In genomic region chr15:36991353-36991752, GRCm38 (mm10) we compare ENCODE assay signal across 13 mouse cellular contexts. TPM values are rescaled to one million over a fixed set of nuclear protein-coding genes. Genes with fewer than 3 reads are reported as not detected.
A peak's percentile ranks its signal among the peaks of the same experiment; 100 is the strongest.
DNase-seq lines count a peak whose midpoint lies in the region; TF ChIP-seq lines count a peak whose summit lies in the region.
"Had no signal": no experiment of that assay in that cellular context is flagged by ENCODE, and none has a peak within 500 bp of the region (broad histone marks: within the 10 kb centered on the region; RNA-seq: fewer than 3 reads in every experiment).

No protein-coding gene starts in this region.

- intact Hi-C loops in gastrocnemius, adult 2 months (cut with DNase I): no loop called here

- peak overlapping the region; percentile 44 for H3K27ac ChIP-seq in gastrocnemius, adult 2 months
- 0 out of 2 replicates have a peak overlapping the region, but pooled peaks have one; percentile 32 for H3K27ac ChIP-seq in layer of hippocampus, adult 2 months
- no peak overlapping the region; the same call in 1 of the 2 replicates for H3K27ac ChIP-seq in ES-E14 (ENCODE audit: insufficient read depth, low read depth, low read length, poor library complexity, severe bottlenecking)
- no peak overlapping the region for H3K27ac ChIP-seq in thymus, adult 2 months (ENCODE audit: control insufficient read depth, insufficient read depth, low read length)
- H3K27ac ChIP-seq: embryonic facial prominence, embryonic 10.5 days; forebrain, embryonic 12.5 days; hindbrain, embryonic 15.5 days had no signal

- H3K4me1 ChIP-seq in ES-E14 (ENCODE audit: control insufficient read depth in 2 of 2, insufficient read depth in 2 of 2, low read length in 2 of 2, poor library complexity in 1 of 2): peaks cover 4 to 10% of the 10 kb centered on the region in 2 experiments; a peak in 3 of 4 replicates
- H3K4me1 ChIP-seq in thymus, adult 2 months (replicated peaks; ENCODE audit: control insufficient read depth, insufficient read depth, low read length): 0 out of 2 replicates have a peak, but pooled peaks cover 4% of the 10 kb centered on the region

- in situ Hi-C loops in ES-E14 (cut with MboI; ENCODE audit: low sequenced_read_pairs in 2 of 2, unreplicated experiment in 2 of 2): no loop called here

- no peak overlapping the region for H3K9ac ChIP-seq in ES-E14 (ENCODE audit: insufficient read depth, low read depth, low read length, poor library complexity, severe bottlenecking)
- H3K9ac ChIP-seq: forebrain, embryonic 12.5 days; hindbrain, embryonic 15.5 days had no signal

- 93% methylated on average over 6 of the region's 6 CpGs for WGBS in thymus, adult 2 months

- TF ChIP-seq CTCF in gastrocnemius, adult 2 months (IDR thresholded peaks at IDR 0.05): no peak
- no peak for TF ChIP-seq CTCF in layer of hippocampus, adult 2 months (conservative IDR thresholded peaks at IDR 0.05)
- no peak for TF ChIP-seq CTCF in thymus, adult 2 months (IDR thresholded peaks at IDR 0.05; ENCODE audit: borderline replicate concordance, control insufficient read depth, extremely low read depth, insufficient read depth, low read length, poor library complexity)

- H3K36me3 ChIP-seq in ES-E14 (ENCODE audit: control insufficient read depth, insufficient read depth, low read length, poor library complexity, severe bottlenecking): peaks cover 13% of the 10 kb centered on the region
- peaks cover 5% of the 10 kb centered on the region; the same call in 1 of the 2 replicates for H3K36me3 ChIP-seq in thymus, adult 2 months (ENCODE audit: control insufficient read depth, insufficient read depth, low read length)

- no peaks in the 10 kb centered on the region; the same call in 1 of the 2 replicates for H3K9me3 ChIP-seq in ES-E14 (ENCODE audit: control insufficient read depth, insufficient read depth, low read depth, low read length)
- H3K9me3 ChIP-seq: embryonic facial prominence, embryonic 10.5 days; forebrain, embryonic 12.5 days; hindbrain, embryonic 15.5 days had no signal

- H3K4me3 ChIP-seq in gastrocnemius, adult 2 months: no peak overlapping the region
- no peak overlapping the region for H3K4me3 ChIP-seq in layer of hippocampus, adult 2 months
- no peak overlapping the region for H3K4me3 ChIP-seq in ES-E14 (ENCODE audit: insufficient read depth in 1 of 2, low read depth in 1 of 2, low read length in 2 of 2, poor library complexity in 1 of 2, severe bottlenecking in 1 of 2)
- H3K4me3 ChIP-seq in thymus, adult 2 months (ENCODE audit: control insufficient read depth, insufficient read depth, low read length): no peak overlapping the region
- H3K4me3 ChIP-seq: embryonic facial prominence, embryonic 10.5 days; forebrain, embryonic 12.5 days; hindbrain, embryonic 15.5 days had no signal

- TF ChIP-seq POLR2A in thymus, adult 2 months (IDR thresholded peaks at IDR 0.05; ENCODE audit: control insufficient read depth, extremely low read depth, insufficient read depth, low read length, poor library complexity): no peak

- H3K27me3 ChIP-seq in thymus, adult 2 months (ENCODE audit: control insufficient read depth, insufficient read depth, low read length): no peaks in the 10 kb centered on the region
- H3K27me3 ChIP-seq: forebrain, embryonic 12.5 days; hindbrain, embryonic 15.5 days had no signal

- peak; percentile 34 for DNase-seq in gastrocnemius, adult 2 months
- no peak for DNase-seq in gastrocnemius, adult 18-20 months (ENCODE audit: low spot score)
- no peak for DNase-seq in layer of hippocampus, adult 2 months (ENCODE audit: low spot score in 2 of 2)
- DNase-seq in layer of hippocampus, adult 9-10 months (ENCODE audit: low spot score): no peak
- DNase-seq in ES-E14 (ENCODE audit: low read depth, low spot score): no peak
- peak; percentile 25 for DNase-seq in embryo, embryonic 11 days
- no peak for DNase-seq in B cell, adult 2 months
- DNase-seq in thymus, adult 2 months: no peak
- DNase-seq: cerebellum, adult 2 months; spleen, adult 18-20 months had no signal

TF ChIP-seq in ES-E14, 5 proteins besides CTCF, POLR2A, EP300 and RAD21:
- TF ChIP-seq CHD2 (IDR thresholded peaks at IDR 0.05; ENCODE audit: low read depth, low read length) (peak; percentile 50; the same call in 1 of the 2 replicates), ZC3H11A (IDR thresholded peaks at IDR 0.05; ENCODE audit: borderline replicate concordance, low read depth, low read length) (no peak)

RNA-seq across cellular contexts. Expression of gene Zfp706, which starts 16.2 kb away (rescaled TPM):
- 100 to 1,000 TPM; 109 to 129 TPM for total RNA-seq in gastrocnemius, adult 2 months (2021)
- 100 to 1,000 TPM; 115 to 131 TPM for total RNA-seq in gastrocnemius, adult 18-20 months (2021)
- 100 to 1,000 TPM; 275 to 283 TPM for total RNA-seq in layer of hippocampus, adult 2 months (2021)
- total RNA-seq in ES-E14 (2012; rRNA removed): 23.6 and 65.1 TPM in 2 replicates
- polyA plus RNA-seq in thymus, adult 2 months (2012; rRNA removed): 33.7 and 35.5 TPM in 2 replicates

Comparison
In these comparisons a context has a peak if more than half of its experiments do, and no peak if none do; other contexts are left out.
1. DNase-seq: peak in gastrocnemius, adult 2 months (single experiment) and embryo, embryonic 11 days (single experiment); none in gastrocnemius, adult 18-20 months (single experiment), layer of hippocampus, adult 2 months (0 of 2), layer of hippocampus, adult 9-10 months (single experiment), ES-E14 (single experiment), B cell, adult 2 months (0 of 2) and thymus, adult 2 months (single experiment).
2. H3K27ac ChIP-seq: peak in gastrocnemius, adult 2 months (single experiment) and layer of hippocampus, adult 2 months (single experiment); none in ES-E14 (single experiment) and thymus, adult 2 months (single experiment).